Comparison of ENCODE assay signal across 30 mouse cellular contexts in genomic region chr6:18894142-18894541, GRCm38 (mm10). TPM values are rescaled to one million over a fixed set of nuclear protein-coding genes. Genes with fewer than 3 reads are reported as not detected.
A peak's percentile ranks its signal among the peaks of the same experiment; 100 is the strongest.
DNase-seq lines count a peak whose midpoint lies in the region; ATAC-seq and TF ChIP-seq lines count a peak whose summit lies in the region.
"Had no signal": no experiment of that assay in that cellular context is flagged by ENCODE, and none has a peak within 500 bp of the region (broad histone marks: within the 10 kb centered on the region; RNA-seq: fewer than 3 reads in every experiment).

No protein-coding gene starts in this region.

- no peak for ATAC-seq in kidney, postnatal 0 days (replicated peaks; ENCODE audit: low FRiP score, low read depth)
- ATAC-seq in midbrain, postnatal 0 days (ENCODE audit: low FRiP score): no peak
- no peak for ATAC-seq in midbrain, embryonic 14.5 days (ENCODE audit: low FRiP score, low TSS enrichment)
- ATAC-seq: forebrain, embryonic 15.5 days had no signal

- no peak overlapping the region for H3K4me2 ChIP-seq in kidney, postnatal 0 days (ENCODE audit: low read length)
- H3K4me2 ChIP-seq in midbrain, postnatal 0 days (ENCODE audit: low read depth, low read length, poor library complexity, severe bottlenecking): no peak overlapping the region
- H3K4me2 ChIP-seq in midbrain, embryonic 14.5 days (ENCODE audit: low read length): no peak overlapping the region
- H3K4me2 ChIP-seq: embryonic facial prominence, embryonic 13.5 days; embryonic facial prominence, embryonic 15.5 days; forebrain, embryonic 12.5 days; forebrain, embryonic 15.5 days had no signal

- H3K36me3 ChIP-seq in kidney, postnatal 0 days (ENCODE audit: insufficient read depth, low read length): no peaks in the 10 kb centered on the region
- H3K36me3 ChIP-seq in midbrain, postnatal 0 days (ENCODE audit: insufficient read depth, low read length): no peaks in the 10 kb centered on the region
- H3K36me3 ChIP-seq in midbrain, embryonic 14.5 days (ENCODE audit: control insufficient read depth, insufficient read depth, low read length): no peaks in the 10 kb centered on the region
- H3K36me3 ChIP-seq: embryonic facial prominence, embryonic 13.5 days; embryonic facial prominence, embryonic 15.5 days; forebrain, embryonic 10.5 days; forebrain, embryonic 12.5 days; forebrain, embryonic 15.5 days had no signal

- H3K27ac ChIP-seq in kidney, postnatal 0 days: no peak overlapping the region
- no peak overlapping the region for H3K27ac ChIP-seq in left cerebral cortex, adult 2 months
- H3K27ac ChIP-seq in midbrain, postnatal 0 days (ENCODE audit: low read depth, low read length): no peak overlapping the region
- H3K27ac ChIP-seq in midbrain, embryonic 14.5 days (replicated peaks; ENCODE audit: low read depth, low read length): no peak overlapping the region
- H3K27ac ChIP-seq: embryonic facial prominence, embryonic 13.5 days; embryonic facial prominence, embryonic 15.5 days; forebrain, embryonic 10.5 days; forebrain, embryonic 12.5 days; forebrain, embryonic 15.5 days had no signal

- intact Hi-C loops in left cerebral cortex, adult 2 months (cut with DNase I): no loop called here
- intact Hi-C loops in left cerebral cortex, postnatal 25 days (cut with DNase I): no loop called here

- no peak overlapping the region for H3K9ac ChIP-seq in kidney, postnatal 0 days (ENCODE audit: low read depth, low read length)
- H3K9ac ChIP-seq in midbrain, postnatal 0 days (replicated peaks; ENCODE audit: low read length, poor library complexity, severe bottlenecking): no peak overlapping the region
- no peak overlapping the region for H3K9ac ChIP-seq in midbrain, embryonic 14.5 days (replicated peaks; ENCODE audit: low read length)
- H3K9ac ChIP-seq: embryonic facial prominence, embryonic 13.5 days; embryonic facial prominence, embryonic 15.5 days; forebrain, embryonic 12.5 days; forebrain, embryonic 15.5 days had no signal

- H3K4me3 ChIP-seq in kidney, postnatal 0 days (replicated peaks; ENCODE audit: low read depth, low read length): no peak overlapping the region
- no peak overlapping the region for H3K4me3 ChIP-seq in left cerebral cortex, adult 2 months
- H3K4me3 ChIP-seq in midbrain, postnatal 0 days (ENCODE audit: low read depth, low read length): no peak overlapping the region
- H3K4me3 ChIP-seq in midbrain, embryonic 14.5 days (replicated peaks; ENCODE audit: low read depth, low read length): no peak overlapping the region
- H3K4me3 ChIP-seq: embryonic facial prominence, embryonic 13.5 days; embryonic facial prominence, embryonic 15.5 days; erythroblast, embryonic 14.5 days; forebrain, embryonic 10.5 days; forebrain, embryonic 12.5 days; forebrain, embryonic 15.5 days had no signal

- no peaks in the 10 kb centered on the region for H3K9me3 ChIP-seq in kidney, postnatal 0 days (replicated peaks; ENCODE audit: low read length)
- H3K9me3 ChIP-seq in midbrain, postnatal 0 days (ENCODE audit: low read length): no peaks in the 10 kb centered on the region
- no peaks in the 10 kb centered on the region for H3K9me3 ChIP-seq in midbrain, embryonic 14.5 days (ENCODE audit: control insufficient read depth, low read length)
- H3K9me3 ChIP-seq: embryonic facial prominence, embryonic 13.5 days; embryonic facial prominence, embryonic 15.5 days; forebrain, embryonic 10.5 days; forebrain, embryonic 12.5 days; forebrain, embryonic 15.5 days had no signal

- H3K27me3 ChIP-seq in kidney, postnatal 0 days (ENCODE audit: insufficient read depth, low read length): no peaks in the 10 kb centered on the region
- no peaks in the 10 kb centered on the region for H3K27me3 ChIP-seq in midbrain, postnatal 0 days (ENCODE audit: insufficient read depth, low read length)
- H3K27me3 ChIP-seq in midbrain, embryonic 14.5 days (ENCODE audit: control insufficient read depth, insufficient read depth, low read length): no peaks in the 10 kb centered on the region
- H3K27me3 ChIP-seq: embryonic facial prominence, embryonic 13.5 days; embryonic facial prominence, embryonic 15.5 days; forebrain, embryonic 12.5 days; forebrain, embryonic 15.5 days had no signal

- DNase-seq in kidney, postnatal 0 days (ENCODE audit: low spot score): no peak
- DNase-seq in kidney, adult 11 months: no peak
- no peak for DNase-seq in left cerebral cortex, adult 2 months (ENCODE audit: extremely low spot score in 1 of 2, low spot score in 2 of 2)
- no peak for DNase-seq in left cerebral cortex, postnatal 25 days (ENCODE audit: low spot score in 2 of 2)
- DNase-seq in midbrain, postnatal 0 days (ENCODE audit: low spot score): no peak
- DNase-seq in midbrain, embryonic 14.5 days: no peak
- no peak for DNase-seq in neural tube, embryonic 10.5 days (ENCODE audit: extremely low spot score, low spot score)
- DNase-seq: adrenal gland, adult 2 months; adrenal gland, postnatal 10 days; adrenal gland, postnatal 25 days; cerebellum, adult 11 months; cerebellum, adult 18-20 months; cerebellum, adult 8-10 months; cerebellum, adult 9-11 months; cerebellum, postnatal 14 days; cerebellum, postnatal 36 days; embryo, embryonic 11 days had no signal

- peak; percentile 17; the same call in 1 of the 2 replicates for TF ChIP-seq CTCF in kidney, postnatal 0 days (IDR thresholded peaks at IDR 0.05; ENCODE audit: low read depth)
- TF ChIP-seq CTCF in left cerebral cortex, adult 2 months (IDR thresholded peaks at IDR 0.05): peak; percentile 8; the same call in 1 of the 2 replicates
- peak; percentile 54 for TF ChIP-seq CTCF in midbrain, postnatal 0 days (IDR thresholded peaks at IDR 0.05)

- H3K4me1 ChIP-seq in kidney, postnatal 0 days (replicated peaks; ENCODE audit: insufficient read depth, low read length): no peaks in the 10 kb centered on the region
- no peaks in the 10 kb centered on the region for H3K4me1 ChIP-seq in midbrain, postnatal 0 days (ENCODE audit: insufficient read depth, low read length)
- no peaks in the 10 kb centered on the region for H3K4me1 ChIP-seq in midbrain, embryonic 14.5 days (ENCODE audit: control insufficient read depth, insufficient read depth, low read length)
- H3K4me1 ChIP-seq: embryonic facial prominence, embryonic 13.5 days; embryonic facial prominence, embryonic 15.5 days; forebrain, embryonic 10.5 days; forebrain, embryonic 12.5 days; forebrain, embryonic 15.5 days had no signal

RNA-seq across cellular contexts. Expression of gene Ankrd7, which starts 28.0 kb away (rescaled TPM):
- polyA plus RNA-seq in kidney, postnatal 0 days (2015; fragmentation: Nextera tagmentation; extraction: Ambion mirVana): not detected in 2 replicates
- total RNA-seq in left cerebral cortex, adult 2 months (2021): not detected
- total RNA-seq in left cerebral cortex, postnatal 25 days (2021): under 1 TPM in 1 of 2 experiments, not detected in 1; 0.27 TPM
- not detected in 2 replicates for total RNA-seq in midbrain, postnatal 0 days (2014; rRNA removed)
- 0.14 TPM in 1 of 2 replicates, not detected in the other for polyA plus RNA-seq in midbrain, postnatal 0 days (2015; fragmentation: Nextera tagmentation; extraction: Ambion mirVana)
- not detected in 2 replicates for polyA plus RNA-seq in midbrain, embryonic 14.5 days (2014; fragmentation: Nextera tagmentation; extraction: Ambion mirVana)
- total RNA-seq: adrenal gland, adult 2 months; adrenal gland, postnatal 10 days; adrenal gland, postnatal 25 days; adrenal gland, postnatal 4 days; common myeloid progenitor, adult 5-6 weeks; ES-E14; MEL had no signal
- polyA plus RNA-seq: adrenal gland, adult 2 months; brain, embryonic 14.5 days; C2C12; embryonic facial prominence, embryonic 11.5 days; embryonic facial prominence, embryonic 15.5 days had no signal

RNA-seq across cellular contexts. Expression of gene Lsm8, which starts 45.8 kb away (rescaled TPM):
- 219 and 228 TPM in 2 replicates for polyA plus RNA-seq in kidney, postnatal 0 days (2015; fragmentation: Nextera tagmentation; extraction: Ambion mirVana)
- 10 to 100 TPM; 26.8 to 31.5 TPM for total RNA-seq in left cerebral cortex, adult 2 months (2021)
- 10 to 100 TPM; 32.5 to 34.0 TPM for total RNA-seq in left cerebral cortex, postnatal 25 days (2021)
- total RNA-seq in midbrain, postnatal 0 days (2014; rRNA removed): 42.8 and 51.4 TPM in 2 replicates
- polyA plus RNA-seq in midbrain, postnatal 0 days (2015; fragmentation: Nextera tagmentation; extraction: Ambion mirVana): 71.1 and 71.7 TPM in 2 replicates
- polyA plus RNA-seq in midbrain, embryonic 14.5 days (2014; fragmentation: Nextera tagmentation; extraction: Ambion mirVana): 111 and 137 TPM in 2 replicates
